Mouse (Mus musculus): ENCODE data around the gene Bnc1. TPM values are rescaled to one million over a fixed set of nuclear protein-coding genes. Genes with fewer than 3 reads are reported as not detected.
A peak's percentile ranks its signal among the peaks of the same experiment; 100 is the strongest.

Bnc1 gene
- polyA plus RNA-seq, 3 experiments from 2014 or later, result not detected

DNA sequence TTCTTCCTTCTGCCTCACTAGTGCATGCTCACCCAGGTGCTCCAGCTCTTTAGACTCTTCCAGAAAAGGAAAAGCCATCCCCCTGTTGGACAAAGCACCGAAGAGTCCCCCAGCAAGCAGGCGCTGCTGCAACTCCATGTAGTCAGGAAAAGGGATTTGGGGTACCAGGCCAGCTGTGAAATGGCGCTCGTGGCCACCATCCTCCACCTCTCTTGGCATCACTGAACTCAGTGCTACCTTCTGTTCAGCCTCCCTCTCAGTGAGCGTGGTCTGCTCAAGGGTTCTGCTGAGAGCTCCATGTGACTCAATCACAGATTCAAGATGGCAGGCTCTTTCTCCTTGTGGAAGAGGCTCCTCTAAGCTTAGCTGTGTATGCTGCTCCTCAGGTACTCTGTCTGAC lies 18.8 kb downstream of the Bnc1 start:
- ATAC-seq, result no peak

DNA sequence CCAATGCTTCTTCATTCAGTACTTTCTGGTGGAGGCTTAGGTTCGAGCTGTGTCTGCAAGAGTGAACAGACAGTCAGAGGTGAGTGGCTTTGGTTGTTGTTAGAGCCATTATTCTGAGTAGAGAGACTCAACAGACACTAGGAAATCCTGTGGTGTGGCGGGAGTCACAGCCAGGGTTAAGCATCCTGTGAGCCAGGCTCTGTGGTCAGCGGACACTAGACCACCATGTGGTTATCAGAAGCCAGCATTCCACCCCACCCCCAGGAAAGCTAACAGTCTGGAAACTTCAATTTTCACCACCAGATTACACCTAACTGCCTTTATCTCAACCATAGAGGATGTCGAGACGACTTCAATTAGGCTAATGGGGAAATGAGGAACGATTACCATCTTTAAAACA lies 23.1 kb downstream of the Bnc1 start:
- ATAC-seq, result no peak

DNA sequence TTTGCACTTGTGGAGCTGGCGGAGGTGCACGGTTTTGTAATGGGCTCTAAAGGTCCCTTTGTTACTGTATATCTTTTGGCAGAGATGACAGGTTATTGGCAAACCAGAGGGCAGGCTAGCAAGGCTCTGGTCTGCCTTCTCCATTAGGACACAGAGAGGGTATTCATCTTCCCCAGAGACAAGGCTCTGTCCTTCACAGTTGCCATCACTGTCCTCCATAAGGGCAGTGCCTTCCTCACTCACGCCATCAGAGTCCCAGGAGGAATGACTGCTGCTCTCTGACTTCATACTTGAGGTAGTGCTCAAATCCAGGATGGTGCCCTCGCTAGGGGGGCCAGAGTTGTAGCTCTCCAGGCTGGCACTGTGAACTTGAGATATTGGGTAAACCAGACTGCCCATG lies 23.6 kb downstream of the Bnc1 start:
- ATAC-seq, result no peak

DNA sequence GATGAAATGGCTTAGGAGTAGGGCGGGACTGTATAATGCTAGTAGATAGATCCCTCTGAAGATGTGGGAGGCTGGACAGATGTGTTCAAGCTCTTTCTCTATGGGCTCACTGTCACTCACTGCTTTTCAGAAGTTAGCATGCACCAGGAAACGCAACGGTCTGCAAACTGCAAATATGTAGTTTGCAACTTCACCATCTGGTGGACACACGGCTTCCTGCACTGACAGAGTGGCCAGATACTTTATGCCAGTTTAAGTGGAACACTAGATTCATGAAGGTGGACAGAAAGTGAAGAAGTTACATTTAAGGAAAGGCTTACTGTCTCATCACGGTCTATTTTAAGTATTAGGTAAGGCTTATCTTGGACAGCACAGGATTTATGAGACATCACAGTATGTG lies 25.9 kb downstream of the Bnc1 start:
- no peak for ATAC-seq

DNA sequence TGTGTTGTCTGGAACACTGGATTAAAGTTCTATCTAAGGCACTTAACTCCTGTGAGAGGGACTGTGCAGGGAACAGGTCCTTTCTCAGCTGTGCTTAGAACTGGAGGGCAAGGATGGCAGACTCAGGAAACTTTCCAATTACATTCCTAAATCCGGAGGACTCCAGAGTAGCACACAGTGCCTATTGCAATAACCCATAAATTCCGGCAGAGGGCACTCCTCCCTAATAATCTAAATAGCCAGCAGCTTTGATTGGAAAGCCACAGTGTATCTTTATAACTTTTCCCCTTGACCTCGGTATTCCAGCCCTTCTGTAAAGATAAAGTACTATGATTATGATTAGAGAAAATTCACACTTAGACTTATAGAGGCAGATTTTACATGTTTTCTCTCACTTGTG lies 32.4 kb downstream of the Bnc1 start:
- ATAC-seq, result peak; percentile 52

DNA sequence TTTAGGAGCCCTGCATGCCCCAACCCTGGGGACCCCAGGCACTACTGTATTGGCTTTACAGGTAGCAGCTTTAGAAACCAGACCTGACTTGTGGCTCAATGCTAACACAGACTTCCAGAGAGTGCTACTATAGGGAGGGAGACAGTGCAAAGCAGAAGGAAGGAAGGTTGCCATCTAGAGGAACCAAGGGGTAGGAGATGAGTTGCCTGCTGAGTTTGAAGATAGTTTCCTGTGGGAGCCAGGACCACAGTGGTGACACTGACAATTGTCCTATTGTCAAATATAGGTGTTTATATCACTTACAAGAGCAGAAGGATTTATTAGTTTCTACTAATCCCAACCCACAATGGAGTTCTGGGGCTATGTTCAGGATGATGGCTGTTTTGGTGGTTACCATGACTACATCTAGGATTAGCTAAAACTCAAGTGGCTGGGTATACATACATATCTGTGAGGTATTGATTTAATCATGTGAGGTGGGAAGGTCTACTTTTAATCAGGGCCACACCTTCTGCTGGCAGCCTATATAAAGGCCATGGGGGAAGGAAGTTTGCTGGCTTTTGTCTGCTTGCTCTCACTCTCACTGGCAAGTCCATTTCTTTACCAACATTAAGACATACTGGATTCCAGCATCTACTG lies 37.8 kb downstream of the Bnc1 start:
- ATAC-seq, result peak; percentile 74

DNA sequence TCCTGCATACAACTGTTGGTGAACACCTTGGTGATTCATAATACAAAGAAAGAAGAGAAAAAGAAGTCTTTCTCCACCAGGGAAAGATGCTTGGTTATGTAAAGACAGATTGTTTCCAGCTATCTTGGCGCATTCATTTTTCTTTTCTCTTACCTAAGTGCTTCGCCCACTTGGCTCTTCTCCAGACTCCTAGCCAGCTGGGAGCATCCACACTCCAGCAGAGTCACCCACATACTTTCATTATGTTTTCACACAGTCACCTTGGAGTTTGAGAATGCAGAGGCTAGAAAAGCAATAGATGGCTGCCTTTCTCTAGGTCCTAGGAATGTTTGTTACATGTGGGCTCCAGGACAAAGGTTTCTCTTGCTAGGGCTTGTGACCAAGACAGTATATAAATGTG lies 41.6 kb downstream of the Bnc1 start:
- no peak for ATAC-seq

DNA sequence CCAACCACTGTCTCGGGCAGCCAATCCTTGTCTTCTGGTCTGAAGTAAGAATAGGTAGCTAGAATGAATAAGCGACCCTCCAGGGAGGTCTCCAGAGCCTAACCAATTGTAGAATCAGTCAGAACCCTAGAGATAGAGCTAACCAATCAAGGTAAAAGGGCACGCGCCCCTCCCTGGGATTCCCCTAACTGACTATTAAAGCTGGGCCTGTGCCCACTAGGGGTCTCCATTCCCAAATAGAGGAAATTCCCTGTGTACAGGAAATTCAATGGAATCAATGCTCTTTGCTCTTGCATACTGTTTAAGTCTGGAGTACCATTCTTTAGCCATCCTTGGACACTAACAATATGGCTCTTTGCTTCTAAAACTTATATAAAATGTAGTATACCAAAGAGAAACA lies 46.7 kb downstream of the Bnc1 start:
- ATAC-seq, result no peak

DNA sequence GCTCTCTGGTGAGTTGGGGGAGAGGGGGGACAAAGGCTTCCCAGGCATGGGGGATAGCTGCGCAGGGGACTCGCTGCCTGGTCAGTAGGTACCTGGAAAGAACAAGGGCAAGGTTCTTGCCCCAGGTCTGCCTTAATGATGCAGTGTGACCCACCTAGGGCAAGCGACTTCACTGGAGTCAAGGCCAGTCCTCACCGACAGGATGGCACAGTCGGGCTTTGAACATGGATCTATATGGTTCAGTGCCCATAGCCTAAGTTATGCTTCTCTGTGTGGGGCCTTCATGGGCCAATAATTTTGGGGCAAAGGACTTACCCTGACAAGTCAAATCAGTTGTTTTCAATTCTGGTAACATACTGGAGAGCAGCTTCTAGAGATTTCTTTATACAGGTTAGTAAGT lies 57.3 kb downstream of the Bnc1 start:
- ATAC-seq, result no peak

DNA sequence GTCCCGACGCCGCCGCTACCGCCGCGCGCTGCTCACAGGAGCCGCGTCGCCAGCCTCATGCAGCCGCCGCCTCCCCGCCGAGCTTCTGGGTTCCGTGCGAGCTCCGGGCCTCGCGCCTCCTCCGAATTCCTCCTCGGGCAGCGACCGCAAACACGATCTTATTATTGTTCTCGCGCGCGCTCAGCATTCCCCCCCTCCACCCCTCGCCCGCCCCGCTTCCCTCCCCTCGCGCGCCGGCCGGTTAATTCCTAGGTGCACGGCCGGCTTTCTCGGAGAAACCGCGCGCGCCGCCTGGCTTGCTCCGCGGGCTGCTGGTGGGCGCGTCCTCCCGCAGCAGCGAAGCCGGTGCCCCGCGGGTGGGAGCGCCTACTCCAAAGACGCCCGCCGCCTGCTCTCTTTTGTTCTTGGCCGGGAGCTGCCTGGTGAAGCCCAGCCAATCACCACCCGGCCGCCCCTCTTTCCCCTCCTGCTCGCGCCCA lies 57.8 kb downstream of the Bnc1 start, which contains the start of gene Hdgfl3:
Gene Hdgfl3, minus strand, starts transcription at position 207 of the 479 bp plus-strand sequence.
- ATAC-seq, result peak; percentile 32

DNA sequence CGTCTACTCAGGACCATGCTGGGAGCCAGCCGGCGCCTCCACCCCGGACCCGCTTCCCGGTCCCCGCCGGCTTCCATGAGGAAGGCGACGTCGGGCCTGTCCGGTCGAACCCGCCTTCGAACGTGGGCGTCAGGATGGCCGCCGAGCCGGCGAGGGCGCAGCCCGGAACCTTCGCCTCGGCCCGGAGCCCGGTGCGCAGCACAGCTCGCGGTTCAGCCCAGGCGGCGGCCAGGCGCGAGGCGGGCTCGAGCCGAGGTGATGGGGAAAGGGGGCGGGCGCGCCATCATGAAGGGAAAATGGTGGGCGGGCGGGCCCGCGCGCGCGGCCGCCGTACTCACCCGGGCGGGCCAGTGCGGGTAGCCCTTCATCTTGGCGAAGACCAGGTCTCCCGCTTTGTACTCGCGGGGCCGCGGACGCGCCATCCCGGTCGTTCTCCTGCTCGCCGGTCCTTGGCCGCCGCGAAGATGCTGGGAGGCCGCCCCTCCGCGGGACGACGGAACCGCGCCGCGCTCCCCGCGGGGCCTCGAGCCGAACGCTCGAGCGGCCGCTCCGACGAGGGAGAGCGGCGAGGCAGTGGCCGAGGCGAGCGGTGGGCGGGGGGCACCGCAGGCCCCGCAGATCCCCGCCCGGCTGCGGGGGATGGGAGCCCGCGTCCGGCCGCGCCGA lies 58.4 kb downstream of the Bnc1 start:
- peak; percentile 45 for ATAC-seq

DNA sequence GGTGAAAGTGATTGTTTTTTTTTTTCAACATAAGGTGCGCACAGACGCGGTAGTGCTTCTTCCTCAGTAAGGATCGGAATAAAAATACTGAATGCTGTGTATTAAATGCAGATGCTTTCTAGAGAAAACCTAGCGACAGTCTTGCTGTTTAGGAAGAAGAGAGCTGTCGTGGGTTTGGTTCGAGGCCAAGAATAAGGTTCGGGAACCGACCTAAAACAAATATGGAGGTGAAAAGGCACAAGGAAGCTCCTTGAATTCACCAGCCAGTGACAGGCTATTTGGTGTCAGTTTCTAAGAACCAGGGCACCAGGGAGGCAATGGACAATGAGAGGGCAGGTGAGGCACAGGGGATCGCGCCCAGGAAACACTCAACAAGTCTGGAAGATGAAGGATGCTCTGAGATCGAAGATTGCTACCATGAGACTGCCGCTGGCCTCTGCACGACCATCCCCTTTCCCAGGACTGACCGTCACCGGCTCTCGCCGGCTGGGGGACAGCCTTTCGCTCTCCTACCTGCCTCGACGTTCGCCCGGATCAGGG lies 59.0 kb downstream of the Bnc1 start:
- ATAC-seq, result peak; percentile 7

DNA sequence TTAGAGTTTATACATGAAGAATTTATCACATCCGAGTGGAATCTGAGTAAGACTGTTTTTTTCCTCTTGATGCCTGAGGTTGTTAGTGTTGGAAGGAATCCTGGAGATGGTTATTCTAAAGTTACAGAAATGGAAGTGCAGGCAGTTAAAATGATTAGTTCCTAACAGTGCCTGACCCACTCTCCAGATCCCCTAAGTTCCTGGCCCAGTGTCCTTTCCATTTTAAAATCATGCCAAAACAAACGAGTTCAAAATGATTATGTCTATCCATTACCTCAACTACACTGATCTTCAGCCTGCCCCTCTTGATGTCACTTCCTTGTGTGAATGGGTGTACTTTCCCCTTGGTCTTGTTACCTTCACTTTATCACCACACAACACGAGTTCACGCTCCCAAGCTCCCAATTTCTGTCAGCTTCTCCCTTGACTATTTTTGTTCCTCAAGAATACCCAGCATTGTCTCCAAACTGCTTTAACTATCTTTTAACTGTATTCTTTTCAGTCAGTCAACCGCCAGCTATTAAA lies 59.5 kb downstream of the Bnc1 start:
- ATAC-seq, result peak; percentile 57

DNA sequence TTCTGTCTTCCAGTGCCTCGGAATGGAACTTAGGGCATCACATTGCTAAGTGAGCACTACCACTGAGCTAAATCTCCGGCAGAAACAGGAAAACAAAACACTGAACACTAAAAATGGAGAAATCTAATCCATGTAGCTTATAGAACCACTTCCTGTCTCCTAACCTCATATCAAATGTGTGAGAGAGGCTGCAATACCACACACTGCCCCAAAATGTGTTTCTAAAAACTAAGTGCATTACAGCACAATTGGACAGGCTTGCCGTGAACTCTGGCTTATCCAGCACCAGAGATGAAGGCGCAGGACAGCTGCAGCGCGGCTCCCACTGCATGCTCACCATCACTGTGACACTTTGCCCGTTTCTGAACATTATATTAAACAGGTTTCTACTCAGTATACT lies 63.1 kb downstream of the Bnc1 start:
- peak; percentile 70 for ATAC-seq

DNA sequence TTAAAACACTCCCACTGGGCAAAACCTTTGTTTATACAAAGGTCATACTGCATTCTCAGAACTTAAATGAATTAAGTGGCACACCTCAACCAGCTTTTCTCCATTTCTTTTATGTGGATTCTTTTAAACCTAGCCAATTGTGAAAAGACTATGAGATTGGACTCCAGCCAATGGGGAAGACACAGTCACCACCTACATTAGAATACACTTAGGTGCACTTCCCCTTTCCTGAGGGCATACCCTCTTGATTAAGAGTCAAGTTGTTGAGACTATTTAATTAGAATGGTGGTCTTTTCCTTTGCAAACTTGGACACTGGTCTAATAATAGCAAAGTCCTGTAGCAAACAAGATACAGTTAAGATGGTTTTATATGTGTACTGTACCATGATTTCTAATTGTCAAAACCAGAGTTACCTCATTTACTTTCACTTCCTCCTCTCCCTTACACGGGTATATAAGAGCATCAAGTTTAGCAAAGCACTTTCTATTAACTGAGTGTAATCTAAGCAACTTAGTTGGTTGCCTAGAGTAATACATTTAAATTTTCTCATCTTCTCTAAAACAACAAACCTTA lies 70.6 kb downstream of the Bnc1 start:
- ATAC-seq, result peak; percentile 77

DNA sequence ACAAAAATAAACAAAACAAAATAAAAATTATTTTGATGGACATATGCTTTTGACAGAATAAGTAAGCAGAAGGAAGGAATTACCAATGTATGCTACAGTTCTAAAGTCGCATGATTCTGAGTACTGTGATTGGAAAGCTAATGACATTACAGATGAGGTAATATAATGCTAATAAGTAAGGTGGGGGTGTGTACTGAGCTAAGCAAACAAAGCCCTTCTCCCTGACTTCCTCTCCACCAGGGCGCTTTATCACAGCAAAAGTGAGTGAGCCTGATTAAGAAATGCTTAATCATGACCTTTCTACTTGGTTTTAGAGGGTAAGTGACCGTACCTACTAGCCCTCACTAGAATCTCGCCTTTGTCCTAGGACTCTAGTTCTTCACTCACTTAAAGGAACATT lies 71.8 kb downstream of the Bnc1 start:
- ATAC-seq, result no peak

DNA sequence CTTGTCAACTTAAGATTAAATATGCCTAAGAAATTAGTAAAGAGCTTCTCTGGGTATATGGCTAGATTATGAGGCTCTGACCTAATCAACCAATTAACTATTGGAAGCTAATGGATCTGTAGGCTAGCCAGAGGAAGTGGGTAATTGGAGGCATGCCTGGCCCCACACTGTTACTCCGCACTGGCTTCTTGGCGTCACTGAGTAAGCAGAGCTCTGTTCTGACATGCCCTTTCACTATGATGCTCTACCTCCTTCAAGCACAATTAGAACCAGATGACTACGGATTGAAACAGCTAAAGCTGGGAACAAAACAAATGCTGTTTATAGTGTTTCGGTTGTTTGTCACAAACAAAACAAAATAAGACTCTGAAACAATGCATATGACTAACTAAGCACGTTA lies 73.8 kb downstream of the Bnc1 start:
- ATAC-seq, result no peak

Other genes starting within 250 kb of the Bnc1 start
- gene Ramac, start 229.4 kb downstream of the Bnc1 start, polyA plus RNA-seq (2017; shearing (Covaris generic)), result 100 to 1,000 TPM; 153 to 159 (median 158) TPM
- 10 to 100 TPM; 62.7 to 70.5 (median 68.8) TPM for gene 3110040N11Rik, start 202.8 kb downstream of the Bnc1 start, polyA plus RNA-seq (2017; shearing (Covaris generic))
- gene Btbd1, start 162.9 kb downstream of the Bnc1 start, polyA plus RNA-seq (2017; shearing (Covaris generic)), result 10 to 100 TPM; 13.9 to 23.0 (median 16.8) TPM
- not detected for gene Gm10160, start 136.5 kb downstream of the Bnc1 start, polyA plus RNA-seq (2017; shearing (Covaris generic))
- gene Tm6sf1, start 133.3 kb downstream of the Bnc1 start, polyA plus RNA-seq (2017; shearing (Covaris generic)), result 10 to 100 TPM in 2 of 3 experiments, 1 to 10 TPM in 1; 5.4 to 14.7 (median 10.2) TPM
- gene Hdgfl3, start 57.8 kb downstream of the Bnc1 start, polyA plus RNA-seq (2017; shearing (Covaris generic)), result 10 to 100 TPM in 2 of 3 experiments, 1 to 10 TPM in 1; 6.9 to 10.4 (median 10.1) TPM
- 1 to 10 TPM; 2.4 to 5.6 (median 4.0) TPM for gene Sh3gl3, start 181.5 kb upstream of the Bnc1 start, polyA plus RNA-seq (2017; shearing (Covaris generic))